Mouse (Mus musculus): Measurements from ENCODE around the gene Lgmn.

Gene Lgmn

GRCm38 (mm10) chr12:102434107-102434506 is 5.5 kb downstream of the Lgmn start:
- DNase-seq (ENCODE audit: low spot score in 2 of 2): no peak

DNA sequence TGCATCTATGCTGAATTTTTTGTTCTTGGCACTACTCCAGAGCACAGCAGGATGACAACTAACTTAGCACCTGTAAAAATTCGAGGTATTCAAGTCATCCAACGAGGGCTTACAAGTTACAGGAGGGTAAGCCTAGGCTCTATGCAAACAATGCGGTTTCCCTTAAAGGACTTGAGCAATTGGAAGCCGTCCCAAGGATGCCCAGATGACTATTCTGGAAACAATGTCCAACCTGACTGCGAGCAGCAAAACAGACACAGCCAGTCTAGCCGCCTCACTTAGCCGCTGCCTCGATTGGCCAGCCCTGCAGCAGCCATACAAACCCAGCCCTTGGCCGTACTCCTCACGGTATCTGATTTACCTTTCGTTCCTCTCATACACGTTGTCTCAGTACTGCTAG is 7.4 kb downstream of the Lgmn start:
- DNase-seq (ENCODE audit: low spot score in 2 of 2): no peak

DNA sequence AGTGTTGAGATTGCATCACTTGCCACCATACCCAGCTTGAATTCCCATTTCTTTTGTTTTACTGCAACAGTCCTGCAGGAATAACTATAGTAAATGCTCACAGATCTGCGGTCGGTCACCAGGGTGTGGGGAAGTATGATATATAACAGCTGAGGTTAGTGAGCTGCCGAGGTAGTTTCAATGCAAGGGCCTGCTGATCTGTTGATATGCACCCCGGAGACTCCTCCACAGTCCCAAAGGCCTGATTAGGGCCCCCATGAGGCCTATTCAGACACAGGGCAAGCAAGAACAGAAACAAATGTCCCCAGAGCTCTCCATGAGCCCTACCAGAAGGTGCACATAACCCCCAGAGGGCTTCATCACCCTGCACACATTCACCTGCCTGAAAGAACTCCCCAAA is 9.4 kb downstream of the Lgmn start:
- no peak for DNase-seq (ENCODE audit: low spot score in 2 of 2)

DNA sequence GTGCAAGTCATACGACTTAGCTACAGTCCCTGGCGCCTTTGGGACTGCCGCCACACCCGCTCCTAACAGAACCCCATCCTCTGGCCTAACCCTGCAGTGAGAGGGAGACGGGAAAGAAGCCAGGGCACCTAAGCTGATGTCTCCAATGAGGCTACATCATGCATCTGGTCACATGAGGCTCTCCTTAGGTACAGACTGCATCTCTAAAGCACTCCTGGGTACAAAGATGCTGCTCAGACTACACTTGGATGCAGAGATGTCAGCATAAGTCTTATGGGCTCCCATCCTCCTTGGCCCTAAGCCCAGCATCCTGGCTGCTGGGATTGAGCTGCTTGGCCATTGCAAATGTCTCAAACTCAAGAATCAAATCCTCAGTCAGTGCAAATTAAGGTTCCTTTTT is 10.0 kb downstream of the Lgmn start:
- DNase-seq (ENCODE audit: low spot score in 2 of 2): no peak

DNA sequence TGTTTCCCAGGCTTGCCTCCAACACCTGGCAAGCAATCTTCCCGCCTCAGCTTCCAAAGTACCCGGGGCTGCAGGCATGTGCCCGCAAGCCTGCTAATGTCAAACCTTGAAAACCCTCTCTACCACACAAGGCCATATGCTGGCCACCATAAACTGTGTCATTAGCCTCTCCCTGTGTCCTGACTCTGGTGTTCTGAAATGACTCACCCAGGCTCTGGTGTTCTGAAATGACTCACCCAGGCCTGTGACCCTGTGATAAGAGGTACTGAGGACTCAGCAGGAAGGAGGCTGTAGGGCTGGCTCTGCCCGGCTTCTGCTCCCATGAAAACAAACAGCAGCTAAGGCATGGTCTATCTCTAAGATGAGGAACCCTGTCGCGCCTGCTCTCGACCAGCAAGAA is 13.3 kb downstream of the Lgmn start:
- DNase-seq (ENCODE audit: low spot score in 2 of 2): no peak

GRCm38 (mm10) chr12:102425048-102425578 is 14.5 kb downstream of the Lgmn start:
- DNase-seq (ENCODE audit: low spot score in 2 of 2): no peak

- no peak for DNase-seq (ENCODE audit: low spot score in 2 of 2)
Observed at GRCm38 (mm10) chr12:102424456-102424855, 15.2 kb downstream of the Lgmn start.

DNA sequence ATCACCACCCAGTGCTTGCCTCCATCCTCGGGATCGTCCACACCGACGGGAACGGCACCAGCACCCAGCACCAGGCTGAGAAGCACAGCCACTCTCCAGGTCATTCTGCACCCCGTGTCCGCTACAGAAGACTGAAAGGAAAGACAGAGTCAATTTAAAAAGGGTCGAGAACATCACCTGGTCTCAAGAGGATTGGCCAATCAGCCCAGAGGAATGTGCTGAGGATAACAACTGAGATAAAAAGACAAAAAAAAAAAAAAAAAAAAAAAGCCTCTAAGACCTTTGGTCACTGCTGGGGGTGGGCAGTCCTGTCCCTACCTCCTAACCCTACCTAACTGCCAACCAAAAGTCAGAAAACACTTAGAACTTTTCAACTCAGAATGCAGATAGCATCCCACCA is 16.0 kb downstream of the Lgmn start:
- DNase-seq (ENCODE audit: low spot score in 2 of 2): no peak

GRCm38 (mm10) chr12:102422623-102423320 is 16.8 kb downstream of the Lgmn start:
- no peak for DNase-seq (ENCODE audit: low spot score in 2 of 2)

GRCm38 (mm10) chr12:102422065-102422464 is 17.5 kb downstream of the Lgmn start:
- peak; percentile 30 to 40 for DNase-seq (ENCODE audit: low spot score in 2 of 2)

DNA sequence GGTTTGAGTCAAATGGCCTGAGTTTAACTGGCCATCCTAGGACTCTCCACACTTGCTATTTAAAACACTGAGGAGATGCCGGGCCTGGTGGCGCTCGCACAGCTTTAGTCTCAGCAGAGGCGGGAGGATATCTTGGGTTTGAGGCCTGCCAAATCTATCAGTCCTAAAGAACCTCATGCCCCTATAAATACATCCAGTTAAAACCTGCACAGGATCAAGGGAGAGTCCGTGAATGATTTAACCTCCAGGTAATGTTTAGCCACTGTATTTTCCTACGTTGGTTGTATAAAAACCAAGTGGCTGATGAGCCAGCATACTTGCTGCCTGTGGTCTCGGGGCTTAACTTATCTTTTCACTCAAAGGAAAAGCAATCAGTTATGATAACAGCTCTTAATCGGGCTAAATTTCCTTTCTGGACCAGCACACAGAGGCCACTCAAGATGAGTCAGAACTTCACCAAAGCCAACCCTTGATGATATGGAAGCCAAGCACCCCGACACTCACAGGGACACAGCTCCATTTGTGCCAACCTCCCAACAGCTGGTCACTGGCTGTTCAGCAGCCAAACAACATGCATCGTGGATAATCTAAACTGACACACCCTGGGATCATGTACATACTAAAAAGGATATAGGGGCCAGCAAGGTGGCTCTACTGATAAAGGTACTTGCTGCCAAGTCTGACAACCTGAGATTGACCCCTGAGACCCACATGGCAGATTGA is 19.3 kb downstream of the Lgmn start:
- DNase-seq (ENCODE audit: low spot score in 2 of 2): no peak

DNA sequence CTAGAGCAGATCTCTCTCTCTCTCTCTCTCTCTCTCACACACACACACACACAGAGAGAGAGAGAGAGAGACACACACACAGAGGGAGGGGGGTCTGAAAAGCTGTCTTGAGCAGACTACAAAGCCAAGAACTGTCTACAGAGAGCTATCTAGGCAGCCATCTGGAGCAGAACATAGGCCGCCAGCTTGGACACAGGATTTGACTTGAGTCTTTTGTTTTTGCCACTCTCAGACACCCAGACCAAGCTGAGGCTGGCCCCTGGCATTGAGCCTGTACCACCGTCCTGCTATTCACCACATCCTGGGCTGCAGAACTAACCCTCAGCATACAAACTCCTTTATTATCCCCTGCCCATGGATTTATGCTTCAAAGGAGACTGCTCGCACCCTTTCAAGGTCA is 20.1 kb downstream of the Lgmn start:
- DNase-seq (ENCODE audit: low spot score in 2 of 2): no peak

DNA sequence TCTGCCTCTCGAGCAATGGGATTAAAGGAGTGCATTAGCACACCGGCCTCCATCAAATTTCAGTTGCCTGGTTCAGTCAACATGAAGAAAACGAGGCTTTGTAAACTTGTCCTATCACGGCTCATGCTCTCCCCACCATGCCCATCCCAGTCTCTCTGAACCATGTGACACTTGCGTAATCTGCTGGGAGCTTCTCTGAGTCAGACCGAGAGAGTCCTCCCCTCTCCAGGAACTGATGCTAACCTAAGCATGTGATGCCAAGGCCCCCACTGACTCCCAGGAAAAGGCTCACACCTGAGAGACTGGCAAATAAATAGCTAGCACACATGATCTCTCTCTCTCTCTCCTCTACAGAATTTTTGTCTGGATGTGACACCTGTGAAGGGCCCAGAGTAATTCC is 21.9 kb downstream of the Lgmn start:
- DNase-seq (ENCODE audit: low spot score in 2 of 2): no peak

- DNase-seq (ENCODE audit: low spot score in 2 of 2): no peak
Observed at GRCm38 (mm10) chr12:102416955-102417510, 22.6 kb downstream of the Lgmn start.

DNA sequence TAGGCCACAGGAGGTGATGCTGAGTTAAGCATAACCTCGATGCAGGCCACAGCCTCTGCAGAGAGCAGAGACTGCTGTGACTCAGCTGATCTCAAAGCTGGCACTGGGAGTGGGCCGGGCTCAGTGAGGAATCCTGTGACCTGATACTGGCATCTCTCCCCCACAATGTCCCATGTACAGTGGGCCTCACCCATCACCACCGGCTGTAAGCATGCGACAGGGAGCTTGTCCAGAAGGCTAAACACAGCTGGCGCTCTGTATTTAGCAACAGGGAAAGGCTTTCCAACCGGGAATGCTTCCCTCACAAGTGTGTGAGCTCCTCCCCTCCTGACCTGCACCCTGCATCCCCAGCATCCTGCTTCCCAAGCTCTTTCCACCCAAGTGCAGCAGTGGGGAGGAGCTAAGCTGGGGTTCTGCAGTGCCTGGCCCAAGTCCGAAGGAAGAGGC is 23.2 kb downstream of the Lgmn start:
- DNase-seq (ENCODE audit: low spot score in 2 of 2): peak; percentile 39 to 53

DNA sequence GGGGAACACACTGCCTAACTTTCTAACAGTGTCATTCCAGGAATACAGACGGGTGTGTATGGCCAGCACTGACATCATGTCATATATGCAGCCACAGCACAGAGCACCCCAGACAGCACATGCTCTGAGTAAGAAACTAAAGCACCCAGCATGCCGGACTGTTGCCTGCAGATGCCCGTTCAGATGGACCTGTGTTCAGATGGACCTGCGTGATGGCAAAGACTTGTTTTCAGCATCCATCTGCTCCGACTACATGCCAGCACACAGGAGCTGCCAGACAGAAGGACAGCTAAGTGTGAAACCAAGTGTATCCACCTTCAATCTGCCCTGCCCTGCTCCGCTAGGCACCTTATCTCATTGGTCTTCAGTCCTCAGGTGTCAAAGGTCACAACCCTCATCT is 24.9 kb downstream of the Lgmn start:
- DNase-seq (ENCODE audit: low spot score in 2 of 2): no peak

- DNase-seq (ENCODE audit: low spot score in 2 of 2): no peak
Observed at GRCm38 (mm10) chr12:102413171-102413570, 26.4 kb downstream of the Lgmn start.

GRCm38 (mm10) chr12:102398588-102398987 is 41.0 kb downstream of the Lgmn start:
- DNase-seq (ENCODE audit: low spot score in 2 of 2): no peak

GRCm38 (mm10) chr12:102395998-102396991 is 43.3 kb downstream of the Lgmn start:
- DNase-seq (ENCODE audit: low spot score in 2 of 2): no peak

GRCm38 (mm10) chr12:102395537-102395936 is 44.1 kb downstream of the Lgmn start:
- DNase-seq (ENCODE audit: low spot score in 2 of 2): no peak

GRCm38 (mm10) chr12:102394496-102394895 is 45.1 kb downstream of the Lgmn start:
- DNase-seq (ENCODE audit: low spot score in 2 of 2): no peak

DNA sequence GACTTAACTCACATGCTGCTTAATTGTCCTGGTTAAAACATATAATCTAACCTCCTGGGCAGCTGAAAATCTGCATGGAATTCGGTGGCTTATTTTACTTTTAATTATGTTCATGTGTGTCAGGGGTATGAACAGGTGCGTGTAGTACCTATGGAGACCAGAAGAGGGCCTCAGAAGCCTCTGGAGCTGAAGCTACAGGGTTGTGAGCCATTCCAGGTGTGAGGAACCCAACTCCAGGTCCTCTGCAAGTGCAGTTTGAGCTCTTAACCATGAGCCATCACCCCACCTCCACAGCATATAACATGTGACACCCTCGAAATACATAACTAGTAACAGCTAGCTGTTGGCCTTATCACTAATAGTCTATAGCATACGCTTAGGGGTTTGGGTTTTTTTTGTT is 47.6 kb downstream of the Lgmn start:
- no peak for DNase-seq (ENCODE audit: low spot score in 2 of 2)
